Mouse (Mus musculus) olfactory bulb, adult 2 months (tissue): ENCODE results near the gene Eid2. TPM values are rescaled to one million over a fixed set of nuclear protein-coding genes. Genes with fewer than 3 reads are reported as not detected.

Source experiments
- H3K27ac ChIP-seq: fragments of 200-500 bp; 2 replicates; pipeline ENCODE4 v1.5.1; 2012; ENCODE audit warnings: low read depth, low read length; ENCODE audit not compliant: insufficient read depth
- H3K4me1 ChIP-seq: fragments of 200-500 bp; 2 replicates; pipeline ENCODE4 v1.6.1; 2012; ENCODE audit warnings: low read length; ENCODE audit not compliant: control insufficient read depth, insufficient read depth
- H3K4me3 ChIP-seq: fragments of 200-500 bp; 2 replicates; pipeline ENCODE4 v1.5.1; 2012; ENCODE audit warnings: mild to moderate bottlenecking, low read depth, low read length, moderate library complexity; ENCODE audit not compliant: insufficient read depth
- CTCF ChIP-seq: fragments of 200-500 bp; IDR thresholded peaks from 2 replicates; pipeline ENCODE4 v1.5.1; 2012; ENCODE audit warnings: low read depth, mild to moderate bottlenecking, low read length, moderate library complexity; ENCODE audit not compliant: insufficient read depth
- POLR2A ChIP-seq: fragments of 200-500 bp; IDR thresholded peaks from 2 replicates; pipeline ENCODE4 v1.6.1; 2012; ENCODE audit warnings: mild to moderate bottlenecking, low read depth, low read length, moderate library complexity; ENCODE audit not compliant: insufficient read depth
- WGBS: fragments of 180-500 bp; shearing (Covaris S2); methylation state at CpG from one replicate; pipeline ENCODE4 v1.1.7; 2018; 5-methylcytosine and 5-hydroxymethylcytosine counted together
- polyA plus RNA-seq: library from polyadenylated mRNA; stranded (reverse); fragments of >200 nt; gene quantifications from 2 replicates; pipeline ENCODE4 v1.2.4, GENCODE M21; 2012; ENCODE audit warnings: low replicate concordance; ENCODE audit not compliant: missing spikeins, insufficient read depth, insufficient read length

Gene Eid2
- polyA plus RNA-seq, 1 experiment, result not detected

- no peak overlapping the region for H3K4me3 ChIP-seq
- no peaks in the 10 kb centered on the region for H3K4me1 ChIP-seq
- TF ChIP-seq CTCF, result no peak
- no peak for TF ChIP-seq POLR2A
- H3K27ac ChIP-seq, result no peak overlapping the region
- WGBS, result 51% methylated on average over 5 of the region's 5 CpGs
Observed at GRCm38 (mm10) chr7:28262861-28263260, 4.8 kb upstream of the Eid2 start.

GRCm38 (mm10) chr7:28263786-28264185 is 3.9 kb upstream of the Eid2 start:
- Histone ChIP-seq H3K4me3 (no peak overlapping the region), H3K27ac (no peak overlapping the region), H3K4me1 (no peaks in the 10 kb centered on the region)
- 4% methylated on average over 15 of the region's 15 CpGs for WGBS
- no peak for TF ChIP-seq POLR2A
- TF ChIP-seq CTCF, result no peak

GRCm38 (mm10) chr7:28265391-28265790 is 2.3 kb upstream of the Eid2 start:
- WGBS, result 53% methylated on average over 13 of the region's 13 CpGs
- Histone ChIP-seq H3K4me3 (no peak overlapping the region), H3K4me1 (peaks cover 2% of the 10 kb centered on the region; the same call in 1 of the 2 replicates), H3K27ac (no peak overlapping the region)
- TF ChIP-seq CTCF (no peak), POLR2A (no peak)

- Histone ChIP-seq H3K27ac (peak overlapping the region; percentile 91), H3K4me1 (peaks cover 2% of the 10 kb centered on the region; the same call in 1 of the 2 replicates), H3K4me3 (peak overlapping the region; percentile 100)
- WGBS, result 6% methylated on average over 62 of the region's 62 CpGs
- no peak for TF ChIP-seq POLR2A
- no peak for TF ChIP-seq CTCF
Observed at GRCm38 (mm10) chr7:28268042-28268531, 406 bp downstream of the Eid2 start.

- peaks cover 2% of the 10 kb centered on the region; the same call in 1 of the 2 replicates for H3K4me1 ChIP-seq
- TF ChIP-seq CTCF (no peak), POLR2A (no peak)
- H3K4me3 ChIP-seq, result peak overlapping the region; percentile 100
- WGBS, result 19% methylated on average over 16 of the region's 16 CpGs
- no peak overlapping the region for H3K27ac ChIP-seq
Observed at GRCm38 (mm10) chr7:28268576-28268975, 895 bp downstream of the Eid2 start.

GRCm38 (mm10) chr7:28269355-28269754 is 1.7 kb downstream of the Eid2 start:
- WGBS, result 92% methylated on average over 12 of the region's 12 CpGs
- H3K27ac ChIP-seq, result no peak overlapping the region
- H3K4me1 ChIP-seq, result peaks cover 2% of the 10 kb centered on the region; the same call in 1 of the 2 replicates
- 0 out of 2 replicates have a peak, but pooled peaks have one; percentile 15 for TF ChIP-seq CTCF
- TF ChIP-seq POLR2A, result no peak
- H3K4me3 ChIP-seq, result no peak overlapping the region

- no peak for TF ChIP-seq POLR2A
- peak; percentile 23; the same call in 1 of the 2 replicates for TF ChIP-seq CTCF
- peaks cover 2% of the 10 kb centered on the region; the same call in 1 of the 2 replicates for H3K4me1 ChIP-seq
- no peak overlapping the region for H3K4me3 ChIP-seq
- 73% methylated on average over 3 of the region's 3 CpGs for WGBS
- H3K27ac ChIP-seq, result no peak overlapping the region
Observed at GRCm38 (mm10) chr7:28271761-28272160, 4.1 kb downstream of the Eid2 start.

- H3K4me3 ChIP-seq, result no peak overlapping the region
- WGBS, result 57% methylated on average over 8 of the region's 8 CpGs
- TF ChIP-seq POLR2A, result no peak
- no peak for TF ChIP-seq CTCF
- H3K27ac ChIP-seq, result no peak overlapping the region
- peaks cover 13% of the 10 kb centered on the region for H3K4me1 ChIP-seq
Observed at GRCm38 (mm10) chr7:28277237-28277614, 9.5 kb downstream of the Eid2 start.

GRCm38 (mm10) chr7:28277615-28278278 is 10.1 kb downstream of the Eid2 start, which contains the start of gene Eid2b:
TSS of gene Eid2b (plus strand) at chr7:28277739.
- TF ChIP-seq POLR2A, result peak; percentile 59; the same call in 1 of the 2 replicates
- peak; percentile 80 for TF ChIP-seq CTCF
- 2% methylated on average over 68 of the region's 68 CpGs for WGBS
- H3K4me1 ChIP-seq, result peaks cover 13% of the 10 kb centered on the region
- H3K4me3 ChIP-seq, result peak within 1 kb of the TSS; percentile 92
- peak within 1 kb of the TSS; percentile 77; the same call in 1 of the 2 replicates for H3K27ac ChIP-seq
